Mouse (Mus musculus): ENCODE data around the gene Sh3d19. TPM values are rescaled to one million over a fixed set of nuclear protein-coding genes. Genes with fewer than 3 reads are reported as not detected.
"Not testable (repeated sequence)": the region's sequence is repeated elsewhere in the genome, so short reads cannot be mapped to it uniquely, and the experiment has no call there.

Gene Sh3d19
- polyA plus RNA-seq, 1 experiment = 10.6 TPM

DNA sequence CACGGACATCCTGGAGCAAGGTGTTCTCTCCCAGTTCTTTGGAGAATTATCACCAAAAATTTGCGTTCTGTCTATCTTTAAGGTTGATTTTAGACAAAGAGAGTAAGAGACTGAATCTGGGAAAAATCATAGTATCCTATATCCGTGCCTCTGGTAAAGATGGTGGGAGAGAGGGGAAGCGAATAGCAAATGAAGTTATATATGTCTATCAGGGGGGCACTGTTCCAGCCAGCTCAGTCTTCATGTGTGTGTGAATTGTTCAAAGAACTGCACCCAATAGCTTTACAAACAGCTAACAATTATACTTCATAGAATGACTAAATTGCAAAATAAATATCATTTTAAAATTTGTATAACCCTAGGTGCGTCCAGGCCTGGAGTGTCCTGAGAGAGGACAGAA is 123.0 kb downstream of the Sh3d19 start:
- Histone ChIP-seq H3K36me3 (ENCODE audit: control insufficient read depth, insufficient read depth, low read length) (no peaks in the 10 kb centered on the region), H3K4me3 (ENCODE audit: control insufficient read depth, low read depth, low read length) (no peak overlapping the region), H3K27ac (ENCODE audit: control insufficient read depth, insufficient read depth, low read depth, low read length) (no peak overlapping the region), H3K4me1 (ENCODE audit: control insufficient read depth, insufficient read depth, low read length) (no peaks in the 10 kb centered on the region), H3K27me3 (ENCODE audit: control insufficient read depth, insufficient read depth, low read length) (no peaks in the 10 kb centered on the region)
- TF ChIP-seq CTCF (IDR thresholded peaks at IDR 0.05; ENCODE audit: control insufficient read depth, insufficient read depth, insufficient replicate concordance, low read depth, low read length) (no peak), POLR2A (IDR thresholded peaks at IDR 0.05; ENCODE audit: control insufficient read depth, low read depth, low read length) (no peak)

DNA sequence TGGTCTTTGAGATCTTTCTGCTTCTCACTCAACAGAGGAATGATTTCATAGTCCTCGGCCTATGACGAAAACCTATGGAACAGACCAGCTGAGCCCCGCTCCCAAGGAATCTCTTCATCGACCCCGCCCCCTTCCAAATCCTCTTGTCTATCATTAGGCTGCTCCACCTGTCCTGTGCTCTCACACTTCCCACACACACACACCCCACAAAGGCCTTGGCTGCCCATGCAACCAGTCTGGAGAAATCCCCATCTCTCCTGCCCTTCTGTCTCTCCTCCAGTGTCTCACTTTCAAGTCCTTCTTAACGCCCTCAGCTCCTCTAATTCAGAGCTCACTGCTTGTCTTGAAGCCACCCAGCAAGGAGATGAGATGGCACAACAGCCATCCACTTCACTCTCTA is 131.0 kb downstream of the Sh3d19 start:
- no peak overlapping the region for H3K4me3 ChIP-seq (ENCODE audit: control insufficient read depth, low read depth, low read length)
- no peak for TF ChIP-seq CTCF (IDR thresholded peaks at IDR 0.05; ENCODE audit: control insufficient read depth, insufficient read depth, insufficient replicate concordance, low read depth, low read length)
- TF ChIP-seq POLR2A (IDR thresholded peaks at IDR 0.05; ENCODE audit: control insufficient read depth, low read depth, low read length) = no peak
- H3K4me1 ChIP-seq (ENCODE audit: control insufficient read depth, insufficient read depth, low read length) = no peaks in the 10 kb centered on the region
- H3K36me3 ChIP-seq (ENCODE audit: control insufficient read depth, insufficient read depth, low read length) = no peaks in the 10 kb centered on the region
- no peaks in the 10 kb centered on the region for H3K27me3 ChIP-seq (ENCODE audit: control insufficient read depth, insufficient read depth, low read length)
- H3K27ac ChIP-seq (ENCODE audit: control insufficient read depth, insufficient read depth, low read depth, low read length) = no peak overlapping the region

DNA sequence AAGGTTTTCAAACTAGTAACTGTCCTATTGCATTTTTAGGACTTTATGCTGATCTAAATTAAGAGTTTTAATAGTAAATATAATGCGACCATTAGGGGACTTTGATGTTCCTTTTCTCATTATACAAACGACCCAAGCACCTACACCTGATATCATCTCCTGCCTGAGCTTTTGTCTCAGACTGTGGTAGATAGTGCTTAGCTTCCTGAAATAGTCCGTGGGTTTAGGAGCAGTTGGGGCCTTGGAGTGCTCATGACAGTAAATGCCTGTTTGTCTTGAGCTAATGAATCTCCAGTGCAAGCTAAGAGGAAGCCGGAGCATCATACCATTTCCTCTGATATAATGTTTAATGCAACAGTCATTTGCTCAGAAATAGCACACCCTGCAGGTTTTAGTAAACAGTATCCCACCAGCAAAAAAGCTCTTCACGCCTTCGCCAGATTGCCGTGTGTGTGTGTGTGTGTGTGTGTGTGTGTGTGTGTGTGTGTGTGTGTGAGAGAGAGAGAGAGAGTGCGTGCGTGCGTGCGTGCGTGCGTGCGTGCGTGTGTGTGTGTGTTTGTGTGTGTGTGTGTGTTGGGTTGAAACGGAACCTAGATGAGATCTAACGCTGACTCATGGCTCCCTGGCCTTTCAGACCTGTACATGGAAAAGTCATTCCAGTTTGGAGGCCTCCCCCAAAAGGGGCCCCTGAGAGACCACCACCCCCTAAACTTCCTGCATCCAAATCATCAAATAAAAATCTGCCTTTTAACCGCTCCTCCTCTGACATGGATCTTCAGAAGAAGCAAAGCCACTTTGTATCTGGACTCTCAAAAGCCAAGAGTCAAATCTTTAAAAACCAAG is 132.8 kb downstream of the Sh3d19 start:
- no peaks in the 10 kb centered on the region for H3K36me3 ChIP-seq (ENCODE audit: control insufficient read depth, insufficient read depth, low read length)
- H3K4me1 ChIP-seq (ENCODE audit: control insufficient read depth, insufficient read depth, low read length) = no peaks in the 10 kb centered on the region
- H3K4me3 ChIP-seq (ENCODE audit: control insufficient read depth, low read depth, low read length) = no peak overlapping the region
- no peak for TF ChIP-seq CTCF (IDR thresholded peaks at IDR 0.05; ENCODE audit: control insufficient read depth, insufficient read depth, insufficient replicate concordance, low read depth, low read length)
- TF ChIP-seq POLR2A (IDR thresholded peaks at IDR 0.05; ENCODE audit: control insufficient read depth, low read depth, low read length) = no peak
- no peaks in the 10 kb centered on the region for H3K27me3 ChIP-seq (ENCODE audit: control insufficient read depth, insufficient read depth, low read length)
- no peak overlapping the region for H3K27ac ChIP-seq (ENCODE audit: control insufficient read depth, insufficient read depth, low read depth, low read length)

DNA sequence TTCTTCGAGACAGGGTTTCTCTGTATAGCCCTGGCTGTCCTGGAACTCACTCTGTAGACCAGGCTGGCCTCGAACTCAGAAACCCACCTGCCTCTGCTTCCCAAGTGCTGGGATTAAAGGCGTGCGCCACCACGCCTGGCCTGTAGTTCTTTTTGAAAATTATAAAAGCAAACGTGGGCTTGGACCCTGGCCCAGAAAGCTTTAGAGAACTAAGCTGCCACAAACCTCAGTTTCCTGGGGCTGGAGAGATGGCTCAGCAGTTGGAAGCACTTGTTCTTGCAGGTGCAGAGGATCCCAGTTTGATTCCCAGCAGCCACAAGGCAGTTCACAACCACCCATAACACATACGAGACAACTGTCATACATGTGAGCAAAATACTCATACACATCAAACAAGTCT is 133.5 kb downstream of the Sh3d19 start:
- not testable (repeated sequence) for H3K4me3 ChIP-seq (ENCODE audit: control insufficient read depth, low read depth, low read length); H3K4me1 ChIP-seq (ENCODE audit: control insufficient read depth, insufficient read depth, low read length); H3K27ac ChIP-seq (ENCODE audit: control insufficient read depth, insufficient read depth, low read depth, low read length); H3K36me3 ChIP-seq (ENCODE audit: control insufficient read depth, insufficient read depth, low read length); H3K27me3 ChIP-seq (ENCODE audit: control insufficient read depth, insufficient read depth, low read length)

DNA sequence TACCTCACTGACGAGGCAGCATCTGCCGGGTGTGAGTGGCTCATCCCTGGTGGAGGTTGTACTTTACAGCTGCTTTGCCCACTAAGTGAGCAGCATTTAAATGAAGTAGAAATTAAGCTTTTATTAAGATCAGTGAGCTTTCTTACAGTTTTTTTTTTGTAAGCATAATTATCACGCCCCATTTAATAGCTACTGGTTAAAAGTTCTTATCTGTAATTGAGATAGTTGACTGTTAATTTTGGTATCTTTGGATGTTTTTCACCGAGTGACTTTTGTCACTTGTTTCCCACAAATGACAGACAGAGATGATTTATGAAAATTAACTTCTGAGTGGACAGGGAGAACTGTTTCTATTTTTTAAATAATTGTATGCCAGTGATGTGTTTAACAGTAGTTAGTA is 134.0 kb downstream of the Sh3d19 start:
- TF ChIP-seq POLR2A (IDR thresholded peaks at IDR 0.05; ENCODE audit: control insufficient read depth, low read depth, low read length) (no peak), CTCF (IDR thresholded peaks at IDR 0.05; ENCODE audit: control insufficient read depth, insufficient read depth, insufficient replicate concordance, low read depth, low read length) (no peak)
- Histone ChIP-seq H3K4me1 (ENCODE audit: control insufficient read depth, insufficient read depth, low read length) (no peaks in the 10 kb centered on the region), H3K4me3 (ENCODE audit: control insufficient read depth, low read depth, low read length) (no peak overlapping the region), H3K27ac (ENCODE audit: control insufficient read depth, insufficient read depth, low read depth, low read length) (no peak overlapping the region), H3K36me3 (ENCODE audit: control insufficient read depth, insufficient read depth, low read length) (no peaks in the 10 kb centered on the region), H3K27me3 (ENCODE audit: control insufficient read depth, insufficient read depth, low read length) (no peaks in the 10 kb centered on the region)

DNA sequence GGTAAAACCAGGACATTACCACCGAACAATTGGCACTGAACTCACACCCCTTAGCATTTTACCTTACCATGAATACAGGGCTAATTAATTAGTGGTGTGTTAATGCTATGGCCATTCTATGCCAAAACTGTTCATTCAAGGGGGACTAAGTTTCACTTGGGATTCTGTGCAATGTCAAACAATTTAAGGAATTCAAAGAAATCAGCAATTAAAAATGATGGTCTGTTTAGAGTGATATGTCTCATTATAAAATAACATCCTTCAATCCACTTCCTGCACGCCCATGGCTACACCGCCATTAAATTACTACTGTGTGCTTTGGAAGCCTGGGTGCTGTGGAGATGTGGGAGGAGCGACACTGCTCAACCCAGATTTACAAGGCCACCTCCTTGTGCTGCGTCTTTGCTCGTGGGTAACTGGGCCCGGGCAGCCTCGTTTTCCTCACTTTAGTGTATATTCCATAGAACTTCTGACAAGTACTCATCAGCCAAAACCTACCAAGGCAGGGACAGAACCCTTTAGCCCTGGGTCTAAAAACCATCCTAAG is 135.2 kb downstream of the Sh3d19 start:
- TF ChIP-seq CTCF (IDR thresholded peaks at IDR 0.05; ENCODE audit: control insufficient read depth, insufficient read depth, insufficient replicate concordance, low read depth, low read length) (no peak), POLR2A (IDR thresholded peaks at IDR 0.05; ENCODE audit: control insufficient read depth, low read depth, low read length) (no peak)
- H3K4me3 ChIP-seq (ENCODE audit: control insufficient read depth, low read depth, low read length) = no peak overlapping the region
- no peaks in the 10 kb centered on the region for H3K4me1 ChIP-seq (ENCODE audit: control insufficient read depth, insufficient read depth, low read length)
- no peaks in the 10 kb centered on the region for H3K36me3 ChIP-seq (ENCODE audit: control insufficient read depth, insufficient read depth, low read length)
- no peaks in the 10 kb centered on the region for H3K27me3 ChIP-seq (ENCODE audit: control insufficient read depth, insufficient read depth, low read length)
- no peak overlapping the region for H3K27ac ChIP-seq (ENCODE audit: control insufficient read depth, insufficient read depth, low read depth, low read length)

DNA sequence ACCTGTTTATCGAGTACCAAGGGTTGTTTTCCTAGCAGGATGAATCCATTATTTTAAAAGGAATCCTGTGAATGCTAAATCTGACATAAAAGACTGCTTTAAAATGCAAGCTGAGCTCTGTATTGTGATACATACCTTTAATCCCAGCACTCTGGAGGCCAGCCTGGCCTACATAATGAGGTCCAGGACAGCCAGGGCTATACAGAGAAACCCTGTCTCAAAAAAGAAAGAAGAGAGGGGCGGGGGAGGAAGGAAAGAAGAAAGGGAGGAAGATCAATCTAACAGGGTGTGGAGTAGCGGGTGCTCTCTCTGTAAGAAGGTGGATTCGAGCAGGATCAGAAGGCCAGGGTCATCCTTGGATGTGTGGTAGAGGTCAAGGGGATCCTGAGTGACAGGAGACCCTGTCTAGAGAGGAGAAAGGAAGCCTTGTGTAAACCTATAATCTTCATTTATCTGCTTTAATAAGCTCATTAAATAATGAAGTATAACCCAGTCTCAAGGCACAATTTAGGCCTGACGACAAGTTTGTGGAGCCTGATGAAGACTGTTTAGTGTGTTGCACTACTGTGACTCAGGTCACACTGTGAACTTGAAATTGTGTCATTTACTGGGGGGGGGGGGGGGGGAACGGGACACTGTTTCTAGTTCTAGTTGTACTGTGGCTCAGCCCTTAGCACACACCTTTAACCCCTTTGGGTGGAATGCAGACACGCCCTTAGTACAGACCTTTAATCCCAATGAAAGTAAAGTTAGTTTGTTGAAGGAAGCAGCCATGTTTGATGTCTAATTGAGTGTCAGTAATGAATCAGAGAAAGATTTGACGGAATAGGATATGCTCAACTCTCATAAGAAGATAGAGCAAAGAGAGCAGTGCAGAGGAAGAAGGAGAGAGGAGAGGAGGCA is 137.0 kb downstream of the Sh3d19 start:
- H3K4me3 ChIP-seq (ENCODE audit: control insufficient read depth, low read depth, low read length) = no peak overlapping the region
- no peak overlapping the region; the same call in 1 of the 2 replicates for H3K27ac ChIP-seq (ENCODE audit: control insufficient read depth, insufficient read depth, low read depth, low read length)
- no peaks in the 10 kb centered on the region for H3K27me3 ChIP-seq (ENCODE audit: control insufficient read depth, insufficient read depth, low read length)

More for the DNA sequence above, 137.0 kb downstream of the Sh3d19 start:
- no peak for TF ChIP-seq POLR2A (IDR thresholded peaks at IDR 0.05; ENCODE audit: control insufficient read depth, low read depth, low read length)
- TF ChIP-seq CTCF (IDR thresholded peaks at IDR 0.05; ENCODE audit: control insufficient read depth, insufficient read depth, insufficient replicate concordance, low read depth, low read length) = no peak
- Histone ChIP-seq H3K4me1 (ENCODE audit: control insufficient read depth, insufficient read depth, low read length) (no peaks in the 10 kb centered on the region), H3K36me3 (ENCODE audit: control insufficient read depth, insufficient read depth, low read length) (no peaks in the 10 kb centered on the region)

All from testis, adult 2 months (tissue).